Mouse (Mus musculus) heart, embryonic 14.5 days (tissue): ENCODE data around the gene 1600014C10Rik. TPM values are rescaled to one million over a fixed set of nuclear protein-coding genes. Genes with fewer than 3 reads are reported as not detected.

ENCODE experiments used
- ATAC-seq: fragments of 200-750 bp; cut with Nextera tagmentation; 2 replicates; pipeline ENCODE4 v1.8.0; 2017; ENCODE audit warnings: low read depth, moderate TSS enrichment; ENCODE audit not compliant: insufficient number of reproducible peaks, insufficient read depth, low FRiP score
- H3K27ac ChIP-seq, 2 experiments: fragments of 200-500 bp in 1 of 2; fragments of 300-500 bp in 1 of 2; sonication (generic) in 1 of 2; replicated peaks in 1 of 2; 2 replicates each; pipeline ENCODE4 v1.5.1; 2012 to 2014; ENCODE audit warnings: low read depth in 2 of 2, low read length in 2 of 2, control low read depth in 1 of 2, mild to moderate bottlenecking in 1 of 2, mixed read lengths in 1 of 2; ENCODE audit not compliant: control insufficient read depth in 1 of 2, insufficient read depth in 1 of 2
- H3K27me3 ChIP-seq: fragments of 300-500 bp; sonication (generic); 2 replicates; pipeline ENCODE4 v1.6.1; 2014; ENCODE audit warnings: mild to moderate bottlenecking, low read length, control low read depth; ENCODE audit not compliant: control insufficient read depth, insufficient read depth
- H3K36me3 ChIP-seq: fragments of 300-500 bp; sonication (generic); 2 replicates; pipeline ENCODE4 v1.6.1; 2014; ENCODE audit warnings: mild to moderate bottlenecking, control low read depth, low read length, mixed read lengths; ENCODE audit not compliant: control insufficient read depth, insufficient read depth
- H3K4me1 ChIP-seq, 2 experiments: fragments of 200-500 bp in 1 of 2; fragments of 300-500 bp in 1 of 2; sonication (generic) in 1 of 2; 2 replicates each; pipeline ENCODE4 v1.6.1; 2012 to 2014; ENCODE audit warnings: low read length in 2 of 2, control low read depth in 1 of 2, mixed read lengths in 1 of 2; ENCODE audit not compliant: control insufficient read depth in 2 of 2, insufficient read depth in 2 of 2
- H3K4me2 ChIP-seq: fragments of 300-500 bp; sonication (generic); 2 replicates; pipeline ENCODE4 v1.6.1; 2014; ENCODE audit warnings: mild to moderate bottlenecking, low read length
- H3K4me3 ChIP-seq, 2 experiments: fragments of 200-500 bp in 1 of 2; fragments of 300-500 bp in 1 of 2; sonication (generic) in 1 of 2; 2 replicates each; pipeline ENCODE4 v1.5.1; 2012 to 2014; ENCODE audit warnings: low read length in 2 of 2, mild to moderate bottlenecking in 2 of 2, control low read depth in 1 of 2, low read depth in 1 of 2, moderate library complexity in 1 of 2; ENCODE audit not compliant: control insufficient read depth in 1 of 2, insufficient read depth in 1 of 2
- H3K9ac ChIP-seq: fragments of 300-500 bp; sonication (generic); 2 replicates; pipeline ENCODE4 v1.6.1; 2014; ENCODE audit warnings: mild to moderate bottlenecking, low read length
- H3K9me3 ChIP-seq: fragments of 300-500 bp; sonication (generic); 2 replicates; pipeline ENCODE4 v1.6.1; 2016; ENCODE audit warnings: low read length, control low read depth; ENCODE audit not compliant: control insufficient read depth
- WGBS: fragments of 180-500 bp; shearing (Covaris S2); extraction: QIAGEN DNeasy Blood & Tissue Kit; methylation state at CpG from one replicate; pipeline ENCODE4 v1.1.7; 2014; 5-methylcytosine and 5-hydroxymethylcytosine counted together
- polyA plus RNA-seq: library from polyadenylated mRNA; unstranded; fragments of >200 nt; fragmentation: Nextera tagmentation; extraction: Ambion mirVana; gene quantifications from 2 replicates; pipeline ENCODE4 v1.2.1, GENCODE M21; 2014

Gene 1600014C10Rik
- polyA plus RNA-seq, 1 experiment from 2014 or later = 14.4 TPM

DNA sequence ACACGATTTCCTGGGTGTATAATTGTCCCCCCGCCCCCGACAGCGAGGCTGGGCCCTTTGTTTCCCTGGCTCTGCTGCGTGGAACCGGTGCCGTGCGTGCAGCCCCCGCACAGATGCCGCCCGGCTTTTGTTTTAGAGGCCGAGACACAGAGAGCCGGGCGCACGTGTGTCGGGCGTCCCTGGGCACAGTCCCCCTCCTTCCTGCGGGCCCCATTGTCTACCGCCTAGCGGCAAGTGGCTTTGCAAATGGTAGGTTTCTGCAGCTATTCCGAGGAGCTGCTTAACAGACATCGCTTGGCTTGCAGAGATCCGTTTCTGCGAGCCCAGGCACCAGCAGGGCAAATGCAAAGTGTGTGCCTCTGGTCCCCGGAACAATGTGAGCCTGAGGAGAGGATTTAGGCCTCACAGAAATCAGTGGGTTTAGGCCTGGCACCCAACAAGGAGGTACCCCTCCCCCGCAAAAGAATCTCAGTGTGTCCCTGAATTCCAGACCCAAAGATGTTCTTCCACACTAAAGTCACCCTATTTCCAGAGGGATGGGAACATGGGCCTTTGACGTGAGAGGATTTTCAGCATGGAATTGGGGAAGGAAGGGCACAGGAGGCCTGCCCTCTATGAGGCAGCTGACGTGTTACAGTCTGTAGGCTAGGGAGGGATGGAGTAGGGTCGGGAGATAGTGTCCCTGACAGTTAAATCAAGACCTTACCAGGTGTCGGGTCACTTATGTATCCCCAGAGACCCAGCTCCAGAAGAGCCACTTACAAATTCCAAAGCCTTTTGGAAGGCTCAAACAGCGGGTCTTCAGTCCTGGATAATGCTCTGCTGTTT is 8.5 kb upstream of the 1600014C10Rik start:
- H3K27me3 ChIP-seq = peaks cover 12% of the 10 kb centered on the region; the same call in 1 of the 2 replicates
- 11% methylated on average over 31 of the region's 31 CpGs for WGBS
- H3K9ac ChIP-seq = peak overlapping the region; percentile 64
- no peaks in the 10 kb centered on the region for H3K36me3 ChIP-seq
- ATAC-seq = no peak
- H3K9me3 ChIP-seq = no peaks in the 10 kb centered on the region
- H3K27ac ChIP-seq = no peak overlapping the region
- peak overlapping the region; percentile 81 for H3K4me2 ChIP-seq
- H3K4me1 ChIP-seq = peaks cover 9% of the 10 kb centered on the region in 2 experiments; a peak in 2 of 4 replicates
- peak overlapping the region; percentile 40 to 42 for H3K4me3 ChIP-seq

- 65% methylated on average over 3 of the region's 3 CpGs for WGBS
Measured at GRCm38 (mm10) chr7:38176056-38176455, 7.0 kb upstream of the 1600014C10Rik start.

GRCm38 (mm10) chr7:38179896-38180295 is 3.1 kb upstream of the 1600014C10Rik start:
- no peak overlapping the region for H3K27ac ChIP-seq
- WGBS = 51% methylated on average over 3 of the region's 3 CpGs
- no peak overlapping the region for H3K4me2 ChIP-seq
- peaks cover 8 to 9% of the 10 kb centered on the region in 2 experiments; a peak in 3 of 4 replicates for H3K4me1 ChIP-seq
- H3K9me3 ChIP-seq = no peaks in the 10 kb centered on the region
- ATAC-seq = no peak
- H3K27me3 ChIP-seq = no peaks in the 10 kb centered on the region
- no peaks in the 10 kb centered on the region for H3K36me3 ChIP-seq
- no peak overlapping the region for H3K4me3 ChIP-seq
- H3K9ac ChIP-seq = no peak overlapping the region

More at GRCm38 (mm10) chr7:38176056-38176455, 7.0 kb upstream of the 1600014C10Rik start:
- ATAC-seq = no peak
- H3K27me3 ChIP-seq = peaks cover 12% of the 10 kb centered on the region; the same call in 1 of the 2 replicates
- no peaks in the 10 kb centered on the region for H3K36me3 ChIP-seq
- H3K9me3 ChIP-seq = no peaks in the 10 kb centered on the region
- H3K4me2 ChIP-seq = no peak overlapping the region
- no peak overlapping the region for H3K9ac ChIP-seq
- no peak overlapping the region for H3K27ac ChIP-seq
- peaks cover 9 to 12% of the 10 kb centered on the region in 2 experiments; a peak in 2 of 4 replicates for H3K4me1 ChIP-seq
- H3K4me3 ChIP-seq = no peak overlapping the region

DNA sequence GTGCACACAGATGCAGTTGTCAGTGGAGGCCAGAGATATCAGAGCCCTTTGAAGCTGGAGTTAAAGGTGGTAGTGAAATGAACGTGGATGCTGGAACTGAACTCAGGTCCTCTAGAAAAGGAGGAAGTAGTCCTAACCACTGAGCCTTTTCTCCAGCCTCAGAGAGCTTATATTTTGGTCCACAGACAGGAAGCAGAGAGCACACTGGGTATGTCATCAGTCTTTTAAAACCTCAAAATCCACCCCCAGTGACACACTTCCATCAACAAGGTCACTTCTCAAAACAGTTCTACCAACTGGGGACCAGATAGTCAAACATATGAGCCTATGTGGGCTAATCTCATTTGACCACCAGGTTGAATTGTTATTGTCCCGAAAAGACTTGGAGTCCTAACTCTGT is 1.7 kb upstream of the 1600014C10Rik start:
- WGBS = 71% methylated on average over 2 of the region's 2 CpGs
- Histone ChIP-seq H3K4me1 (peaks cover 8 to 9% of the 10 kb centered on the region in 2 experiments; a peak in 3 of 4 replicates), H3K36me3 (no peaks in the 10 kb centered on the region), H3K27me3 (no peaks in the 10 kb centered on the region), H3K4me2 (no peak overlapping the region), H3K4me3 (no peak overlapping the region), H3K9ac (no peak overlapping the region), H3K9me3 (no peaks in the 10 kb centered on the region), H3K27ac (no peak overlapping the region)
- ATAC-seq = no peak

DNA sequence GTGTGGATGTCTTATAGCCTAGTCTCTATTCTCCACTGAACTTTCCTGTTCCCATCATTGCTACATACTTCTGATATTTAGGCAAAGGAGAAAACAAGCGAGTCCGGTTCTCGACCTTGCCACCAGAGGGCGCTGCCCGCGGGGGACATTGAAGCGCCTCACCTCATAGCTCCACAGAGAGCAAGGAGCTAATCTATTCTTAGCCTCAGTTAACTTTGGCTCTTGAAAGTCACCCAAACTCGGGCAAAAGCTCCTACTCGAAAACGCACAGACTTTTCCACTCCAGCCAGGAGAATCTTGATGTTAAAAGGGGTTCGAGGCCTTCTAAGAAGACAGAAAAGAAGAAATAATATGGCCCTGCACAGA is 438 bp upstream of the 1600014C10Rik start:
- no peak for ATAC-seq
- H3K36me3 ChIP-seq = no peaks in the 10 kb centered on the region
- H3K9me3 ChIP-seq = no peaks in the 10 kb centered on the region
- H3K27ac ChIP-seq = peak overlapping the region; percentile 84 to 86
- H3K27me3 ChIP-seq = no peaks in the 10 kb centered on the region
- H3K9ac ChIP-seq = peak overlapping the region; percentile 81
- H3K4me3 ChIP-seq = peak overlapping the region; percentile 71 to 86
- peaks cover 8 to 9% of the 10 kb centered on the region in 2 experiments; a peak in 3 of 4 replicates for H3K4me1 ChIP-seq
- WGBS = under 1% methylated on average over 11 of the region's 11 CpGs
- peak overlapping the region; percentile 97 for H3K4me2 ChIP-seq

GRCm38 (mm10) chr7:38183709-38184417 is 846 bp downstream of the 1600014C10Rik start:
- Histone ChIP-seq H3K36me3 (peaks cover 3% of the 10 kb centered on the region), H3K4me2 (peak overlapping the region; percentile 97), H3K4me1 (peaks cover 8 to 9% of the 10 kb centered on the region in 2 experiments; a peak in 3 of 4 replicates), H3K9me3 (no peaks in the 10 kb centered on the region), H3K27me3 (no peaks in the 10 kb centered on the region), H3K4me3 (peak overlapping the region; percentile 71 to 86), H3K27ac (peak overlapping the region; percentile 84 to 86), H3K9ac (peak overlapping the region; percentile 81)
- ATAC-seq = peak; percentile 84
- WGBS = 4% methylated on average over 36 of the region's 36 CpGs

DNA sequence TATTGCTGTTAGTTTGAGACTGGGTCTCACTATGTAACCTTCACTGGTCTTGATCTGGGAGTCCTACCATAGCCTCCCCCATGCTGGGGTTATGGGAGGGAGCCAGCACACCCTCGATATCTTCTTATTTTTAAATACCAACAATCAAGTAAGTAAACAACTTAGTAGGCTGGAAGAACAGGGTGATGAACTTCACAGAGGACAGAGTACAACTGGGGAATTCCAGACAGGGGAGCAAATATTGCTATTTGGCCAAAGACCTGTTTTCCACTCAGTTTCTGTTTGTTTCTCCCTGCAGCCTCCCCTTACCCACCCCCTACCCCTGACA is 1.4 kb downstream of the 1600014C10Rik start:
- H3K9me3 ChIP-seq = no peaks in the 10 kb centered on the region
- ATAC-seq = no peak
- H3K4me1 ChIP-seq = peaks cover 8 to 9% of the 10 kb centered on the region in 2 experiments; a peak in 3 of 4 replicates
- H3K36me3 ChIP-seq = peaks cover 8% of the 10 kb centered on the region
- WGBS = 52% methylated on average over 1 of the region's 1 CpGs
- H3K4me3 ChIP-seq = peak overlapping the region; percentile 71 to 86; a peak in 3 of 4 replicates
- no peaks in the 10 kb centered on the region for H3K27me3 ChIP-seq
- H3K27ac ChIP-seq = no peak overlapping the region
- H3K4me2 ChIP-seq = peak overlapping the region; percentile 97
- H3K9ac ChIP-seq = peak overlapping the region; percentile 81
